Mouse (Mus musculus) cerebellum, postnatal 4 days (tissue): Measurements from ENCODE around the gene Lyg1.
"Not testable (repeated sequence)": the region's sequence is repeated elsewhere in the genome, so short reads cannot be mapped to it uniquely, and the experiment has no call there.

Experiments
- DNase-seq, 2 experiments: peaks; one replicate each; pipeline ENCODE4 v3.0.0; 2022; ENCODE audit warnings: low spot score in 2 of 2, mixed read lengths in 1 of 2

Lyg1 gene

GRCm38 (mm10) chr1:37957659-37958058, at the start of gene Lyg1:
Gene Lyg1 (minus strand): TSS chr1:37957759.
- no peak for DNase-seq

GRCm38 (mm10) chr1:38006741-38007140, 49.2 kb upstream of the Lyg1 start:
- no peak for DNase-seq

DNA sequence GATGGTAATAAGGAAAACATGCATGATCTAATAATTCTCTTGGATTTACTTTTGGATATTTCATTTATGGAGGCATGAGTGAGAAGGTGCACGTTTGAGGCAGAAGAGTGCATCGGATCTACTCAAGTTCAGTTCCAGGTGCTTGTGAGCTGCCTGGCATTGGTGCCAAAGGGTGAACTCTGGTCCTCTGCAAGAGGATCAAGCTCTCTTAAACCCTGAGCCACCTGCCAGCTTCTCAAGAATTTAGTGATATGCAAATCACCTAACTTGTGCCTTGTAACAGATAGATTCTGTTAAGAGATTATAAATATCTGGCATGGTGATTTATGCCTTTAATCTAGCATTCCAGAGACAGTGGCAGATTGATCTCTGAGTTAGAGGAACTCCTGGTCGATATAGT, 45.5 kb upstream of the Lyg1 start:
- no peak for DNase-seq

GRCm38 (mm10) chr1:38001956-38002355, 44.4 kb upstream of the Lyg1 start:
- no peak for DNase-seq

GRCm38 (mm10) chr1:38000844-38001243, 43.3 kb upstream of the Lyg1 start:
- no peak for DNase-seq

DNA sequence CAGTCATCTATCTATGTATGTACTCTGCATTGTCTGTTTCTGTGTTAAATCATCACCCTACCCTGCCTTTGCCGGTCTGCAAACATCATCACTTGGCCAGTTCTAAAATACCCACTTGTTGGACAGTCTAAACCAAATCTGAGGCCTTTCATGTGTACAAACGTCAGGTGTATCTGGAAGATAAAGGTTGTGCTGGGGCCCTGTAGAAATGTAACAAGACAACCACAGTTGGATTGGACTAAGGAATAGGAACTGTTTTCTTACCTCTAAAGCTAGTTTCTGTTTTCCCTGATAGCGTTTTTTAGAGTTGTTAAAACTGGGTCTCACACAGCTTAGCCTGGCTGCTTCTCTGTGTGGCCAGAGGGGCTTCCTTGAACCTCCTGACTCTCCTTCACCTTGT, 42.0 kb upstream of the Lyg1 start:
- DNase-seq = no peak

GRCm38 (mm10) chr1:37998371-37999199, 41.0 kb upstream of the Lyg1 start:
- no peak for DNase-seq

DNA sequence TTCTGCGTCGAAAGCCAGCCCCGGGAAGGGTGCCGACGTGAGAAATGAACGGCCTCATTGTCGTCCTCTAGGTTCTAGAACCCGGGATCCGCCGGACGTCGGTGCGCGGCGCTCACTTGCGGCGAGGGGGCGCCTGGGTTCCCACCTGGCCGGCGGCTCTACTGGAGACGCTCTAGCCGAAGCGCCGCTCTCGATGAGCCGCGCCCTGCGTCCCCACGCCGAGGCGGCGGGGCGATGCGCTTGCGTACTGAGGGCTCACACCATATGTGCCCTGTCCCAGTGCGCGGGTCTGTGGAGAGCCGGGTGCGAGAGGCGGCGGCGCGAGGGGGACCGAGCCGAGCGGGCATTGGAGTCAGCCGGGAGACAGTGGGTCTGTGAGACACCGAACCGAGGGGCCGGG, 40.3 kb upstream of the Lyg1 start, which contains the start of the genes Txndc9 and Eif5b:
Gene Txndc9, minus strand, starts transcription at position 27 of the 400 bp plus-strand sequence.
Gene Eif5b, plus strand, starts transcription at position 144 of the 400 bp plus-strand sequence.
- peak; percentile 89 to 94 for DNase-seq

DNA sequence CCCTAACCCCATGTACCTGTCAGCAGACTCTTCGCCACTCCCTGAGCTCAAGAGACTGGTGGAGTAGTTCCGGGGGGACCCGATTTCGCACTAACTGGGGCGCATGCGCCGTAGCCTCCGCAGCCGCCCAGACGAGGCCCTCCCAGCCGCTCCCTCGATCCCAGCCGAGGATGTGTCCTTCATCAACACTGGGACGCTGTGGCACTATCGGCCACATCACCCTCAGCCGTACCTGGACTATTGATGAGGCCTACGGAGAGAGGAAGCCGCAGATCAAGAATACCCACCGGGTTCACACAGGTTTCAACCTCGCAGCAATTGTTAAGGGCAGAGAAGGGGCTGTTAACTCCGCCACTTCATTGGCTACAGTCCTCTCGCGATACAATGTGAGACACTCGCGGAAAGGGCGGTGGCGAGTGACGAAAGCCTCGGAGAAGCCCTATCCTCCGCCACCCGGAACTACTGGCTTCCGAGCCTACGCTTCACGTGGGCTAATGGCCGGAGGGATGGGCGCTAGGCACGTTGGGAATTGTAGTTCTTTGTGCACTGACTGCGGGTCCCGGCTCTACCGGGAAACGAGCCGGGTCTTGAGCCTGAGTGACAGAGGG, 39.4 kb upstream of the Lyg1 start:
- peak; percentile 83 to 93 for DNase-seq

DNA sequence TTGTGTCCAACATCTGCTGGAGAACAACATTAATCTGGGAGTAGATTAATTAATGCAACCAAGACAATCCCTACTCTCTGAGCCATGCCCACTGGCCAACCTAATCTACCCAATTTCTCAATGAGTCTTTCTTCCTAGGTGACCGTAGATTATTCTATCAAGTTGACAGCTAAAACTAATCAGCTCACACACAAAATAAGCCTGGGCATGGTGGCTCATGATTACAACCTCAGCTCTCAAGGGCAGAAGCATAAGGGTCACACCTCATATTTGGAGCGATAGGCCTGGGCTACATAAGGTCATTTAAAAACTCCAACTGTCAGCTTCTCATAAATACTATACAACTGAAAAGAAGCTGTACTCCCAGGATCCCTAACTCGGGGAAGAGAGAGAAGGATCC, 38.7 kb upstream of the Lyg1 start:
- no peak for DNase-seq

DNA sequence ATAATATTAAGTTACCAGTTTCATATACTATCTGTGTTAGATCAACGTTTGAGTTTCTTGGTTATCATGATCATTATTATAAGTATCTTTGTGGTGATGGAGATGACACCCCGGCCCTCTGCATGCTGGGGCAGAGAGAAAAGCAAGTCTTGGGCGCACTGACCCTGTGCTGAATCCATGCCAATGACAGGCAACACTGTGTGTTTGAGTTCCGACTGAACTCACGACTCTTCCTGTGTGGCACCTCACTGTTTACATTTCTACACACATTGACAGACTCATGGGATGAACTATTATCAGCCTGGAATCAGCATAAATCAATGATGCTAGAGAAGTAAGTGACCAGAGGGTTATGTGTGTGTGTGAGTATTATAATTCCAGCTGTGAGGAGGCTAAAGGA, 30.3 kb upstream of the Lyg1 start:
- DNase-seq = no peak

GRCm38 (mm10) chr1:37985764-37986323, 28.3 kb upstream of the Lyg1 start:
- peak in 1 of 2 experiments; percentile 40 for DNase-seq

- DNase-seq = no peak
These were observed 26.8 kb upstream of the Lyg1 start for GRCm38 (mm10) chr1:37984326-37984725.

DNA sequence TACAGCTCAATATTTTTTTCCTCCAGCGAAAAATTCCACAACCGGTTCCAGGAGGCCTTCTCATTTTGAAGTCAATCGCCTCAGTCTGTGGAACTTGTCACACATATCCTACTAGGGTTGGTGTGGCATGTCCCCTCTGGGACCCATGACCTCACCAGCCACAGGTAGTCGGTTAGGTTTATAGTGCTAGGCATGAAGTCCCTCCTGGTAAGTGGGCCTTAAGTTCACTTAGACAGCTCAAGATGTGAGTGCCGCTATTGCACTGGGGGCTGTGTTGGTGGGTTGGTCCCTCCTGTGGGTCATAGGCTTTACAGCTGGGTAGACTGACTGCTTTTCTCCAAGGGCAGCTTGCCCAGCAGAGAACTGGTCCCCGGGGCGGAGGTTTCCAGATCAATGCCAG, 19.7 kb upstream of the Lyg1 start:
- no peak for DNase-seq

GRCm38 (mm10) chr1:37976666-37977065, 19.1 kb upstream of the Lyg1 start:
- DNase-seq = not testable (repeated sequence)

GRCm38 (mm10) chr1:37971520-37971919, 14.0 kb upstream of the Lyg1 start:
- no peak for DNase-seq

- DNase-seq = no peak
These were observed 11.2 kb upstream of the Lyg1 start for GRCm38 (mm10) chr1:37968746-37969145.

GRCm38 (mm10) chr1:37965571-37965970, 8.0 kb upstream of the Lyg1 start:
- no peak for DNase-seq

DNA sequence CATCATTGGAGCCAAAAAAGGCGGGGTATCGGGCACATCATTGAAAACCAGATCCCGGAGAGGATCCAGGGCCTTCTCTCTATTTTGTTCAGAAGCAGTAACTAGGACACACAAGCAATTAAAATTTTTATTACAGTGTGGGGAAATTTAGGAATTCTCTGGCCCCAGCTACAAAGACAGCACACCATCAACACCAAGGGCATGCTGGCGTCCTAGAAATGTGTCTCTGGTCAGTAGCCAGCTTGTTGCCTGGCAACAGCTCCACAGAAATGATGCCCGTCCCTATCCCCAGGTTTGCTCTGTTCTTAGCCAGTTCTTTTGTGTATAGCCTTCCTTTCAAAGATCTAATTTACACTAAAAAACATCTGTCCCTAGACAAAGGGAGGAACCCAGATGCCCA, 1.9 kb upstream of the Lyg1 start:
- DNase-seq = peak in 1 of 2 experiments; percentile 22

DNA sequence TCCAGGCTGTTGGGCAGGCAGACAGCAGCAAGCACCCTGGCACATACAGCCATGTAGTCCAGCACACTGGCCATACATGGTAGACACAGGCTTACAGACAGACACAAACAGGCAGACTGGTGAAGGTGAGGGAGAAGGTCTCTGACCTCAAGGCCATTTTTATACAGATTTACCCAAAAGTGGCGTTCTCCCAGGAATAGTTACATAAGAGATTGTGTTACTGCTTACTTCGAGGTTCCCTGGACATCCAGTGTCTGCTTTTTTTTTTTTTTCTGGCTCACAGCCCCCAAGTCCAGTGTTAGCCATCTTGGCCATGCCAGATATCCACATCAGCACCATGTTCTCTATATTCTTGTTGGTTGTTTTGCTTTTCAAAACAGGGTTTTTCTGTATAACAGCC, 957 bp upstream of the Lyg1 start:
- DNase-seq = no peak

DNA sequence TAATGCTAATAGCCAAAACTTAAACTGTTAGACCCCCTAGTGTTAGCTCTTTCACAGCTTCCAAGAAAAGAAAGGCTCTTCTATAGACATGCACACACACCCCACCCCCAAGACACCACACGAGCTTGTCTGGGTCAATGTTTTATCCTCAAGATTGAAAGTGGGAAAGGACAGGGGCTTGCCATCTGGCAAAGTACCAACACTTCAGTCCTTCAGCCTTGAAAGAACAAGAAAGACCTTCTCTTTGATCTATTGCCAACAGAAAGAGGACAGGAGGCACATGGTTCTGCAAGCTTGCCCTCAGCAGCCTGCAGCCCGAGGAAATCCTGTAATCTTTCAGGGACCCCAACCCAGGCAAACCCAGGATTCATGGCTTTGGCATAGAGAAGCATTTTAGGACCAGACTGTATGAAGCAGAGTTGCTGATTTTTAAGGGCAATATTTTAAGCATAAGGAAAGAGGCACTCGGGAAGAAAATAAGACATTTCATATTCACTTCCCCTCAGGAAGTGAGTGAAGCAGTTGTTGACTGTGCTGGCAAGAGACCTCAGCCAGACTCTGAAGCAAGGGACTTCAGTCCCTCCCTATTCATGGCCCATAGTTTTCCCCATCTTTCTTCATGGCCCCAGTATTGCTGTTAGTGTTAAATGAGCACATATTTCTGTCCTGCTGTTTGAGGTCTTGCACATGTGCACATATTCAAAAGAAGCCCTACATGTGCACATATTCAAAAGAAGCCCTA, 698 bp downstream of the Lyg1 start:
- no peak for DNase-seq

DNA sequence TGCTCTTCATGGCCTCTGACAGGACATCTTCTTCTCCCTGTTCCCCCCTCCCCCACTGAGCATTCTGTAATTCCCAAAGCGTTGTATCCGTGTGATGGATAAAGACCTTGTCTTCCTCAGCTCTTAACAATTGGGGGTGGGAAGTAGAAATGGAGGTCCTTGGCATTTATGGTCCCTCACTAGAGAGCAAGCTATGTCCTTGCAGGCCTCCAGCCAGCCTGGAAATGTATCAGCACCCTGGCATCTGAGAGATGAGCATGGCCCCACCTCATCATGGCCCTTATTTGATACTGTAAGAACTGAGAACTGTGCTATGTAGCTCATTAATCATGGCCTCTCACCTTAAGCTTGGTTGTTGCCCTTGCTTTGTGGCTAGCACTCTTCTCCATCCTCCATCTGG, 2.3 kb downstream of the Lyg1 start:
- DNase-seq = no peak
